Mouse (Mus musculus): ENCODE measurements around the gene Il10. TPM values are rescaled to one million over a fixed set of nuclear protein-coding genes. Genes with fewer than 3 reads are reported as not detected.

Il10 gene
- polyA plus RNA-seq, 1 experiment from 2014 or later, result not detected

GRCm38 (mm10) chr1:131059411-131059810, 39.8 kb downstream of the Il10 start:
- Histone ChIP-seq H3K4me3 (replicated peaks; ENCODE audit: low read depth, low read length) (no peak overlapping the region), H3K27ac (replicated peaks; ENCODE audit: low read depth, low read length) (no peak overlapping the region; the same call in 1 of the 2 replicates), H3K9ac (replicated peaks; ENCODE audit: low read length) (no peak overlapping the region), H3K4me2 (ENCODE audit: low read length) (no peak overlapping the region), H3K4me1 (ENCODE audit: control insufficient read depth, insufficient read depth, low read length) (peaks cover 26% of the 10 kb centered on the region), H3K36me3 (ENCODE audit: control insufficient read depth, insufficient read depth, low read length) (peaks cover 36% of the 10 kb centered on the region), H3K9me3 (ENCODE audit: control insufficient read depth, low read length) (no peaks in the 10 kb centered on the region), H3K27me3 (ENCODE audit: control insufficient read depth, insufficient read depth, low read length) (no peaks in the 10 kb centered on the region)
- 55% methylated on average over 1 of the region's 1 CpGs for WGBS
- DNase-seq (no peak), ATAC-seq (ENCODE audit: low FRiP score, low TSS enrichment) (no peak)

GRCm38 (mm10) chr1:131059841-131060240, 40.2 kb downstream of the Il10 start:
- Histone ChIP-seq H3K4me3 (replicated peaks; ENCODE audit: low read depth, low read length) (no peak overlapping the region), H3K4me1 (ENCODE audit: control insufficient read depth, insufficient read depth, low read length) (peaks cover 31% of the 10 kb centered on the region), H3K9me3 (ENCODE audit: control insufficient read depth, low read length) (no peaks in the 10 kb centered on the region), H3K9ac (replicated peaks; ENCODE audit: low read length) (no peak overlapping the region), H3K27me3 (ENCODE audit: control insufficient read depth, insufficient read depth, low read length) (no peaks in the 10 kb centered on the region), H3K4me2 (ENCODE audit: low read length) (no peak overlapping the region), H3K27ac (replicated peaks; ENCODE audit: low read depth, low read length) (no peak overlapping the region; the same call in 1 of the 2 replicates), H3K36me3 (ENCODE audit: control insufficient read depth, insufficient read depth, low read length) (peaks cover 32% of the 10 kb centered on the region)
- 84% methylated on average over 5 of the region's 5 CpGs for WGBS
- DNase-seq (no peak), ATAC-seq (ENCODE audit: low FRiP score, low TSS enrichment) (no peak)

- Histone ChIP-seq H3K4me2 (ENCODE audit: low read length) (no peak overlapping the region), H3K27me3 (ENCODE audit: control insufficient read depth, insufficient read depth, low read length) (no peaks in the 10 kb centered on the region), H3K9me3 (ENCODE audit: control insufficient read depth, low read length) (no peaks in the 10 kb centered on the region), H3K4me3 (replicated peaks; ENCODE audit: low read depth, low read length) (no peak overlapping the region), H3K36me3 (ENCODE audit: control insufficient read depth, insufficient read depth, low read length) (peaks cover 24% of the 10 kb centered on the region), H3K9ac (replicated peaks; ENCODE audit: low read length) (no peak overlapping the region), H3K27ac (replicated peaks; ENCODE audit: low read depth, low read length) (no peak overlapping the region; the same call in 1 of the 2 replicates), H3K4me1 (ENCODE audit: control insufficient read depth, insufficient read depth, low read length) (peaks cover 31% of the 10 kb centered on the region)
- WGBS, result 70% methylated on average over 13 of the region's 13 CpGs
- peak; percentile 74 for DNase-seq
- ATAC-seq (ENCODE audit: low FRiP score, low TSS enrichment), result peak; percentile 55; the same call in 1 of the 2 replicates
Observed at GRCm38 (mm10) chr1:131060290-131061253, 40.9 kb downstream of the Il10 start.

GRCm38 (mm10) chr1:131061740-131062254, 42.2 kb downstream of the Il10 start:
- Histone ChIP-seq H3K9ac (replicated peaks; ENCODE audit: low read length) (no peak overlapping the region), H3K36me3 (ENCODE audit: control insufficient read depth, insufficient read depth, low read length) (peaks cover 13% of the 10 kb centered on the region), H3K4me3 (replicated peaks; ENCODE audit: low read depth, low read length) (no peak overlapping the region), H3K4me2 (ENCODE audit: low read length) (no peak overlapping the region), H3K4me1 (ENCODE audit: control insufficient read depth, insufficient read depth, low read length) (peaks cover 31% of the 10 kb centered on the region), H3K9me3 (ENCODE audit: control insufficient read depth, low read length) (no peaks in the 10 kb centered on the region), H3K27me3 (ENCODE audit: control insufficient read depth, insufficient read depth, low read length) (no peaks in the 10 kb centered on the region), H3K27ac (replicated peaks; ENCODE audit: low read depth, low read length) (no peak overlapping the region)
- WGBS, result 80% methylated on average over 7 of the region's 7 CpGs
- no peak for DNase-seq
- ATAC-seq (ENCODE audit: low FRiP score, low TSS enrichment), result no peak

- ATAC-seq (ENCODE audit: low FRiP score, low TSS enrichment) (no peak), DNase-seq (no peak)
- H3K9me3 ChIP-seq (ENCODE audit: control insufficient read depth, low read length), result no peaks in the 10 kb centered on the region
- no peak overlapping the region for H3K4me3 ChIP-seq (replicated peaks; ENCODE audit: low read depth, low read length)
- peak overlapping the region; percentile 20; the same call in 1 of the 2 replicates for H3K27ac ChIP-seq (replicated peaks; ENCODE audit: low read depth, low read length)
- H3K4me2 ChIP-seq (ENCODE audit: low read length), result no peak overlapping the region
- H3K4me1 ChIP-seq (ENCODE audit: control insufficient read depth, insufficient read depth, low read length), result peaks cover 31% of the 10 kb centered on the region
- 76% methylated on average over 6 of the region's 6 CpGs for WGBS
- H3K9ac ChIP-seq (replicated peaks; ENCODE audit: low read length), result no peak overlapping the region
- H3K27me3 ChIP-seq (ENCODE audit: control insufficient read depth, insufficient read depth, low read length), result no peaks in the 10 kb centered on the region
- H3K36me3 ChIP-seq (ENCODE audit: control insufficient read depth, insufficient read depth, low read length), result peaks cover 2% of the 10 kb centered on the region; the same call in 1 of the 2 replicates
Observed at GRCm38 (mm10) chr1:131062821-131063220, 43.2 kb downstream of the Il10 start.

- Histone ChIP-seq H3K4me3 (replicated peaks; ENCODE audit: low read depth, low read length) (no peak overlapping the region), H3K27me3 (ENCODE audit: control insufficient read depth, insufficient read depth, low read length) (no peaks in the 10 kb centered on the region), H3K27ac (replicated peaks; ENCODE audit: low read depth, low read length) (peak overlapping the region; percentile 37; the same call in 1 of the 2 replicates), H3K9ac (replicated peaks; ENCODE audit: low read length) (no peak overlapping the region), H3K9me3 (ENCODE audit: control insufficient read depth, low read length) (no peaks in the 10 kb centered on the region), H3K4me2 (ENCODE audit: low read length) (no peak overlapping the region), H3K36me3 (ENCODE audit: control insufficient read depth, insufficient read depth, low read length) (no peaks in the 10 kb centered on the region), H3K4me1 (ENCODE audit: control insufficient read depth, insufficient read depth, low read length) (peaks cover 29% of the 10 kb centered on the region)
- DNase-seq (peak; percentile 50), ATAC-seq (ENCODE audit: low FRiP score, low TSS enrichment) (peak; percentile 18; the same call in 1 of the 2 replicates)
- WGBS, result 34% methylated on average over 6 of the region's 6 CpGs
Observed at GRCm38 (mm10) chr1:131064202-131064601, 44.6 kb downstream of the Il10 start.

- Histone ChIP-seq H3K27me3 (ENCODE audit: control insufficient read depth, insufficient read depth, low read length) (no peaks in the 10 kb centered on the region), H3K9ac (replicated peaks; ENCODE audit: low read length) (no peak overlapping the region), H3K4me1 (ENCODE audit: control insufficient read depth, insufficient read depth, low read length) (peaks cover 9% of the 10 kb centered on the region; the same call in 1 of the 2 replicates), H3K4me2 (ENCODE audit: low read length) (no peak overlapping the region), H3K9me3 (ENCODE audit: control insufficient read depth, low read length) (no peaks in the 10 kb centered on the region), H3K36me3 (ENCODE audit: control insufficient read depth, insufficient read depth, low read length) (no peaks in the 10 kb centered on the region), H3K27ac (replicated peaks; ENCODE audit: low read depth, low read length) (no peak overlapping the region), H3K4me3 (replicated peaks; ENCODE audit: low read depth, low read length) (no peak overlapping the region)
- no peak for DNase-seq
- WGBS, result 90% methylated on average over 10 of the region's 10 CpGs
- no peak for ATAC-seq (ENCODE audit: low FRiP score, low TSS enrichment)
Observed at GRCm38 (mm10) chr1:131068011-131068727, 48.5 kb downstream of the Il10 start.

- Histone ChIP-seq H3K4me3 (replicated peaks; ENCODE audit: low read depth, low read length) (no peak overlapping the region), H3K27me3 (ENCODE audit: control insufficient read depth, insufficient read depth, low read length) (no peaks in the 10 kb centered on the region), H3K27ac (replicated peaks; ENCODE audit: low read depth, low read length) (no peak overlapping the region), H3K4me2 (ENCODE audit: low read length) (no peak overlapping the region), H3K36me3 (ENCODE audit: control insufficient read depth, insufficient read depth, low read length) (no peaks in the 10 kb centered on the region), H3K9ac (replicated peaks; ENCODE audit: low read length) (no peak overlapping the region), H3K9me3 (ENCODE audit: control insufficient read depth, low read length) (no peaks in the 10 kb centered on the region), H3K4me1 (ENCODE audit: control insufficient read depth, insufficient read depth, low read length) (peaks cover 15% of the 10 kb centered on the region)
- WGBS, result 92% methylated on average over 7 of the region's 7 CpGs
- DNase-seq (no peak), ATAC-seq (ENCODE audit: low FRiP score, low TSS enrichment) (no peak)
Observed at GRCm38 (mm10) chr1:131069010-131069409, 49.4 kb downstream of the Il10 start.

Measured in midbrain, embryonic 14.5 days (tissue).